Mouse (Mus musculus): ENCODE results near the gene Ifnar2. TPM values are rescaled to one million over a fixed set of nuclear protein-coding genes. Genes with fewer than 3 reads are reported as not detected.
A peak's percentile ranks its signal among the peaks of the same experiment; 100 is the strongest.

Gene Ifnar2
- total and polyA plus RNA-seq, 2 experiments = 69.1 to 144 TPM

- 76% methylated on average over 28 of the region's 28 CpGs for WGBS
- no peak for DNase-seq (ENCODE audit: extremely low read depth, low read depth, low spot score)
- H3K9ac ChIP-seq (ENCODE audit: low read depth, low read length) = no peak overlapping the region
Measured at GRCm38 (mm10) chr16:91348588-91349330, 23.8 kb upstream of the Ifnar2 start.

GRCm38 (mm10) chr16:91352084-91352562, 20.5 kb upstream of the Ifnar2 start:
- peak; percentile 59 for DNase-seq (ENCODE audit: extremely low read depth, low read depth, low spot score)
- WGBS = 4% methylated on average over 7 of the region's 7 CpGs
- TF ChIP-seq CTCF (IDR thresholded peaks at IDR 0.05; ENCODE audit: low read depth, low read length) (peak; percentile 64), POLR2A (IDR thresholded peaks at IDR 0.05; ENCODE audit: extremely low read depth, insufficient read depth, low read length) (no peak)
- Histone ChIP-seq H3K9ac (ENCODE audit: low read depth, low read length) (no peak overlapping the region), H3K79me2 (ENCODE audit: control insufficient read depth, insufficient read depth, low read length) (no peaks in the 10 kb centered on the region), H3K4me1 (ENCODE audit: control insufficient read depth, insufficient read depth, low read length) (peaks cover 5% of the 10 kb centered on the region), H3K27me3 (ENCODE audit: control insufficient read depth, insufficient read depth, low read length) (no peaks in the 10 kb centered on the region), H3K36me3 (ENCODE audit: control insufficient read depth, insufficient read depth, low read length) (no peaks in the 10 kb centered on the region), H3K4me3 (ENCODE audit: insufficient read depth, low read depth, low read length) (no peak overlapping the region), H3K27ac (replicated peaks; ENCODE audit: insufficient read depth, low read depth, low read length) (no peak overlapping the region)

More at GRCm38 (mm10) chr16:91348588-91349330, 23.8 kb upstream of the Ifnar2 start:
- Histone ChIP-seq H3K27ac (replicated peaks; ENCODE audit: insufficient read depth, low read depth, low read length) (no peak overlapping the region), H3K4me3 (ENCODE audit: insufficient read depth, low read depth, low read length) (no peak overlapping the region), H3K4me1 (ENCODE audit: control insufficient read depth, insufficient read depth, low read length) (no peaks in the 10 kb centered on the region), H3K36me3 (ENCODE audit: control insufficient read depth, insufficient read depth, low read length) (no peaks in the 10 kb centered on the region), H3K27me3 (ENCODE audit: control insufficient read depth, insufficient read depth, low read length) (no peaks in the 10 kb centered on the region), H3K79me2 (ENCODE audit: control insufficient read depth, insufficient read depth, low read length) (no peaks in the 10 kb centered on the region)
- TF ChIP-seq POLR2A (IDR thresholded peaks at IDR 0.05; ENCODE audit: extremely low read depth, insufficient read depth, low read length) = no peak
- no peak for TF ChIP-seq CTCF (IDR thresholded peaks at IDR 0.05; ENCODE audit: low read depth, low read length)

GRCm38 (mm10) chr16:91352749-91353148, 19.8 kb upstream of the Ifnar2 start:
- H3K36me3 ChIP-seq (ENCODE audit: control insufficient read depth, insufficient read depth, low read length) = no peaks in the 10 kb centered on the region
- no peak overlapping the region for H3K27ac ChIP-seq (replicated peaks; ENCODE audit: insufficient read depth, low read depth, low read length)
- peaks cover 9% of the 10 kb centered on the region for H3K4me1 ChIP-seq (ENCODE audit: control insufficient read depth, insufficient read depth, low read length)
- H3K4me3 ChIP-seq (ENCODE audit: insufficient read depth, low read depth, low read length) = no peak overlapping the region
- 68% methylated on average over 7 of the region's 7 CpGs for WGBS
- H3K79me2 ChIP-seq (ENCODE audit: control insufficient read depth, insufficient read depth, low read length) = no peaks in the 10 kb centered on the region
- no peak overlapping the region for H3K9ac ChIP-seq (ENCODE audit: low read depth, low read length)
- no peaks in the 10 kb centered on the region for H3K27me3 ChIP-seq (ENCODE audit: control insufficient read depth, insufficient read depth, low read length)
- no peak for DNase-seq (ENCODE audit: extremely low read depth, low read depth, low spot score)
- TF ChIP-seq POLR2A (IDR thresholded peaks at IDR 0.05; ENCODE audit: extremely low read depth, insufficient read depth, low read length) (no peak), CTCF (IDR thresholded peaks at IDR 0.05; ENCODE audit: low read depth, low read length) (no peak)

GRCm38 (mm10) chr16:91353177-91353576, 19.4 kb upstream of the Ifnar2 start:
- no peaks in the 10 kb centered on the region for H3K79me2 ChIP-seq (ENCODE audit: control insufficient read depth, insufficient read depth, low read length)
- no peak overlapping the region for H3K9ac ChIP-seq (ENCODE audit: low read depth, low read length)
- H3K27me3 ChIP-seq (ENCODE audit: control insufficient read depth, insufficient read depth, low read length) = no peaks in the 10 kb centered on the region
- no peak for DNase-seq (ENCODE audit: extremely low read depth, low read depth, low spot score)
- no peak for TF ChIP-seq POLR2A (IDR thresholded peaks at IDR 0.05; ENCODE audit: extremely low read depth, insufficient read depth, low read length)
- no peak for TF ChIP-seq CTCF (IDR thresholded peaks at IDR 0.05; ENCODE audit: low read depth, low read length)
- peaks cover 10% of the 10 kb centered on the region for H3K4me1 ChIP-seq (ENCODE audit: control insufficient read depth, insufficient read depth, low read length)
- H3K27ac ChIP-seq (replicated peaks; ENCODE audit: insufficient read depth, low read depth, low read length) = no peak overlapping the region
- no peak overlapping the region for H3K4me3 ChIP-seq (ENCODE audit: insufficient read depth, low read depth, low read length)
- WGBS = 94% methylated on average over 6 of the region's 6 CpGs
- H3K36me3 ChIP-seq (ENCODE audit: control insufficient read depth, insufficient read depth, low read length) = no peaks in the 10 kb centered on the region

DNA sequence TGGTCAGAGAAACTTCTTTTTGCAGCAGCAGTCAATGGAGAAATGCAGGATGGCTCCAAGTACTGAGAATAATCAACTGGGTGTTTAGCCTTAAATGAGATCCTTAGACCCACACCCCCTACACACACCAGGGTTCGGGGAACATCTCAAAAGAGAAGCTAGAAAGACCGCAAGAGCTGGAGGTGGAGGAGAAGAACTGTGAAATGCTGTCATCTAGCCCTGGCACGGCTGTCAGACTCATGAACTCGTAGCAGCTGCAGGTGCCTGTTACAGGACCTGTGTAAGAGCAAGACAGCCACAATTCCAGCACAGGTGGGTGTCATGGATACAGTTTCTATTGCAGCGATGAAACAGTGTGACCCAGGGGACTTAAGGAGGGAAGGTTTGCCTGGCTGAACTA, 18.9 kb upstream of the Ifnar2 start:
- TF ChIP-seq POLR2A (IDR thresholded peaks at IDR 0.05; ENCODE audit: extremely low read depth, insufficient read depth, low read length) (no peak), CTCF (IDR thresholded peaks at IDR 0.05; ENCODE audit: low read depth, low read length) (no peak)
- no peaks in the 10 kb centered on the region for H3K27me3 ChIP-seq (ENCODE audit: control insufficient read depth, insufficient read depth, low read length)
- H3K4me3 ChIP-seq (ENCODE audit: insufficient read depth, low read depth, low read length) = no peak overlapping the region
- DNase-seq (ENCODE audit: extremely low read depth, low read depth, low spot score) = no peak
- H3K36me3 ChIP-seq (ENCODE audit: control insufficient read depth, insufficient read depth, low read length) = no peaks in the 10 kb centered on the region
- H3K27ac ChIP-seq (replicated peaks; ENCODE audit: insufficient read depth, low read depth, low read length) = no peak overlapping the region
- H3K79me2 ChIP-seq (ENCODE audit: control insufficient read depth, insufficient read depth, low read length) = no peaks in the 10 kb centered on the region
- H3K9ac ChIP-seq (ENCODE audit: low read depth, low read length) = no peak overlapping the region
- WGBS = 89% methylated on average over 5 of the region's 5 CpGs
- H3K4me1 ChIP-seq (ENCODE audit: control insufficient read depth, insufficient read depth, low read length) = peaks cover 10% of the 10 kb centered on the region

DNA sequence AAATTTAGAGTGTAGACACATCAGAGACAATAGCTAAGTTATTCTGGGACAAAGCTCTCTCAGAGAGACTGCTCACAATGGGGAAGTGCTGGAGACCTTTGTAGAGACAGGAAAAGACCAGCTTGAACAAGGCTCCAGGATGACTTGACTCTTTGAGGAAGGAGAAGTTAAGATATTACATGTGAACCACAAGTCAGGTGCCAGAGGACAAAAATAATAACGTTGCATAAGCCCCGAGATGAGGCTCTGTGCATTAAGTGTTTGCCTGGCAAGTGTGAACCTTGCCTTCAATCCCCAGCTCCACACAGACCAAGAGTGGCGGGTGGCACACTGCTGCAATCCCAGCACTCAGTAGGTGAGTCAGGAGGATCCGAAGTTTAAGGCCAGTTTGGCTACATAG, 18.0 kb upstream of the Ifnar2 start:
- Histone ChIP-seq H3K4me1 (ENCODE audit: control insufficient read depth, insufficient read depth, low read length) (peaks cover 13% of the 10 kb centered on the region), H3K27ac (replicated peaks; ENCODE audit: insufficient read depth, low read depth, low read length) (0 out of 2 replicates have a peak overlapping the region, but pooled peaks have one; percentile 15), H3K4me3 (ENCODE audit: insufficient read depth, low read depth, low read length) (no peak overlapping the region), H3K79me2 (ENCODE audit: control insufficient read depth, insufficient read depth, low read length) (no peaks in the 10 kb centered on the region), H3K36me3 (ENCODE audit: control insufficient read depth, insufficient read depth, low read length) (no peaks in the 10 kb centered on the region), H3K27me3 (ENCODE audit: control insufficient read depth, insufficient read depth, low read length) (no peaks in the 10 kb centered on the region), H3K9ac (ENCODE audit: low read depth, low read length) (no peak overlapping the region)
- TF ChIP-seq POLR2A (IDR thresholded peaks at IDR 0.05; ENCODE audit: extremely low read depth, insufficient read depth, low read length) (no peak), CTCF (IDR thresholded peaks at IDR 0.05; ENCODE audit: low read depth, low read length) (no peak)
- WGBS = 70% methylated on average over 4 of the region's 4 CpGs
- DNase-seq (ENCODE audit: extremely low read depth, low read depth, low spot score) = peak; percentile 45

Data from liver, adult 2 months (tissue).